Mouse (Mus musculus) limb, embryonic 12.5 days (tissue): ENCODE measurements around the gene Olfr322. TPM values are rescaled to one million over a fixed set of nuclear protein-coding genes. Genes with fewer than 3 reads are reported as not detected.

Experiments used
- polyA plus RNA-seq: library from polyadenylated mRNA; unstranded; fragments of >200 nt; fragmentation: Nextera tagmentation; extraction: Ambion mirVana; gene quantifications from 2 replicates; pipeline ENCODE4 v1.2.1, GENCODE M21; 2016

Olfr322 gene
- polyA plus RNA-seq, 1 experiment from 2014 or later, result not detected

Other genes with a start within 250 kb of the Olfr322 start
- gene 1810065E05Rik, start 237.7 kb upstream of the Olfr322 start, polyA plus RNA-seq, result not detected in 2 replicates
- gene Gm12253, start 226.2 kb upstream of the Olfr322 start, polyA plus RNA-seq, result not detected in 2 replicates
- gene Lypd9, start 205.9 kb upstream of the Olfr322 start, polyA plus RNA-seq, result not detected in 2 replicates
- gene Olfr30, start 196.5 kb upstream of the Olfr322 start, polyA plus RNA-seq, result not detected in 2 replicates
- not detected in 2 replicates for gene Olfr332, start 166.2 kb upstream of the Olfr322 start, polyA plus RNA-seq
- gene Olfr331, start 156.2 kb upstream of the Olfr322 start, polyA plus RNA-seq, result not detected in 2 replicates
- not detected in 2 replicates for gene Olfr330, start 123.9 kb upstream of the Olfr322 start, polyA plus RNA-seq
- gene Olfr329-ps, start 112.4 kb upstream of the Olfr322 start, polyA plus RNA-seq, result not detected in 2 replicates
- 0.08 and 0.09 TPM in 2 replicates for gene Olfr328, start 103.1 kb upstream of the Olfr322 start, polyA plus RNA-seq
- not detected in 2 replicates for gene Olfr224, start 88.2 kb upstream of the Olfr322 start, polyA plus RNA-seq
- not detected in 2 replicates for gene Olfr325, start 81.1 kb upstream of the Olfr322 start, polyA plus RNA-seq
- not detected in 2 replicates for gene Olfr324, start 63.7 kb upstream of the Olfr322 start, polyA plus RNA-seq
- gene 2210407C18Rik, start 42.7 kb upstream of the Olfr322 start, polyA plus RNA-seq, result not detected in 2 replicates
- gene Olfr323, start 28.3 kb upstream of the Olfr322 start, polyA plus RNA-seq, result not detected in 2 replicates
- 0.15 and 0.35 TPM in 2 replicates for gene Trim58, start 18.3 kb upstream of the Olfr322 start, polyA plus RNA-seq
- gene Olfr320, start 22.3 kb downstream of the Olfr322 start, polyA plus RNA-seq, result not detected in 2 replicates
- not detected in 2 replicates for gene Olfr319, start 40.4 kb downstream of the Olfr322 start, polyA plus RNA-seq
- gene Olfr318, start 65.2 kb downstream of the Olfr322 start, polyA plus RNA-seq, result not detected in 2 replicates
- gene Olfr317, start 80.4 kb downstream of the Olfr322 start, polyA plus RNA-seq, result not detected in 2 replicates
- not detected in 2 replicates for gene Olfr316, start 94.0 kb downstream of the Olfr322 start, polyA plus RNA-seq
- not detected in 2 replicates for gene Olfr315, start 114.4 kb downstream of the Olfr322 start, polyA plus RNA-seq
- gene Olfr314, start 124.2 kb downstream of the Olfr322 start, polyA plus RNA-seq, result not detected in 2 replicates
- not detected in 2 replicates for gene Fam183b, start 143.2 kb downstream of the Olfr322 start, polyA plus RNA-seq
- not detected in 2 replicates for gene Olfr313, start 156.2 kb downstream of the Olfr322 start, polyA plus RNA-seq
- not detected in 2 replicates for gene Olfr312, start 170.5 kb downstream of the Olfr322 start, polyA plus RNA-seq
- gene Olfr311, start 180.5 kb downstream of the Olfr322 start, polyA plus RNA-seq, result not detected in 2 replicates
- 12.8 and 13.5 TPM in 2 replicates for gene Gm12258, start 188.4 kb downstream of the Olfr322 start, polyA plus RNA-seq
- 8.9 and 11.0 TPM in 2 replicates for gene 2810021J22Rik, start 208.4 kb downstream of the Olfr322 start, polyA plus RNA-seq
- gene Zfp39, start 245.4 kb downstream of the Olfr322 start, polyA plus RNA-seq, result 4.9 and 6.6 TPM in 2 replicates